Mouse (Mus musculus): Measurements from ENCODE around the gene Scfd2. TPM values are rescaled to one million over a fixed set of nuclear protein-coding genes. Genes with fewer than 3 reads are reported as not detected.

Gene Scfd2
- total and polyA plus RNA-seq, 2 experiments from 2014 or later, result 20.5 to 29.1 TPM

- ATAC-seq, result no peak
- Histone ChIP-seq H3K4me3 (ENCODE audit: low read depth, low read length) (no peak overlapping the region), H3K9me3 (ENCODE audit: low read length) (no peaks in the 10 kb centered on the region), H3K27ac (ENCODE audit: low read depth, low read length) (no peak overlapping the region), H3K36me3 (ENCODE audit: insufficient read depth) (no peaks in the 10 kb centered on the region), H3K4me2 (ENCODE audit: low read depth) (no peak overlapping the region), H3K4me1 (ENCODE audit: insufficient read depth) (no peaks in the 10 kb centered on the region), H3K9ac (no peak overlapping the region), H3K27me3 (ENCODE audit: insufficient read depth, low read length) (no peaks in the 10 kb centered on the region)
- TF ChIP-seq CTCF (IDR thresholded peaks at IDR 0.05; ENCODE audit: low read depth), result no peak
- 93% methylated on average over 7 of the region's 7 CpGs for WGBS
- no peak for DNase-seq
These were observed 297.8 kb downstream of the Scfd2 start for GRCm38 (mm10) chr5:74233808-74234207.

- no peak for TF ChIP-seq CTCF (IDR thresholded peaks at IDR 0.05; ENCODE audit: low read depth)
- no peaks in the 10 kb centered on the region; the same call in 1 of the 2 replicates for H3K4me1 ChIP-seq (ENCODE audit: insufficient read depth)
- H3K4me3 ChIP-seq (ENCODE audit: low read depth, low read length), result no peak overlapping the region
- no peaks in the 10 kb centered on the region for H3K9me3 ChIP-seq (ENCODE audit: low read length)
- no peak overlapping the region for H3K27ac ChIP-seq (ENCODE audit: low read depth, low read length)
- H3K36me3 ChIP-seq (ENCODE audit: insufficient read depth), result no peaks in the 10 kb centered on the region
- H3K4me2 ChIP-seq (ENCODE audit: low read depth), result no peak overlapping the region
- DNase-seq (no peak), ATAC-seq (peak; percentile 16; the same call in 1 of the 2 replicates)
- H3K9ac ChIP-seq, result no peak overlapping the region
- H3K27me3 ChIP-seq (ENCODE audit: insufficient read depth, low read length), result no peaks in the 10 kb centered on the region
- 43% methylated on average over 2 of the region's 2 CpGs for WGBS
These were observed 301.0 kb downstream of the Scfd2 start for GRCm38 (mm10) chr5:74230525-74230924.

- Histone ChIP-seq H3K9ac (no peak overlapping the region), H3K27me3 (ENCODE audit: insufficient read depth, low read length) (no peaks in the 10 kb centered on the region), H3K27ac (ENCODE audit: low read depth, low read length) (no peak overlapping the region), H3K36me3 (ENCODE audit: insufficient read depth) (no peaks in the 10 kb centered on the region), H3K4me1 (ENCODE audit: insufficient read depth) (no peaks in the 10 kb centered on the region; the same call in 1 of the 2 replicates), H3K4me3 (ENCODE audit: low read depth, low read length) (no peak overlapping the region), H3K9me3 (ENCODE audit: low read length) (no peaks in the 10 kb centered on the region), H3K4me2 (ENCODE audit: low read depth) (no peak overlapping the region)
- ATAC-seq (0 out of 2 replicates have a peak, but pooled peaks have one; percentile 18), DNase-seq (no peak)
- WGBS, result 64% methylated on average over 11 of the region's 11 CpGs
- TF ChIP-seq CTCF (IDR thresholded peaks at IDR 0.05; ENCODE audit: low read depth), result no peak
These were observed 301.7 kb downstream of the Scfd2 start for GRCm38 (mm10) chr5:74229775-74230413.

GRCm38 (mm10) chr5:74228938-74229337, 302.6 kb downstream of the Scfd2 start:
- Histone ChIP-seq H3K9ac (no peak overlapping the region), H3K36me3 (ENCODE audit: insufficient read depth) (no peaks in the 10 kb centered on the region), H3K4me3 (ENCODE audit: low read depth, low read length) (no peak overlapping the region), H3K4me2 (ENCODE audit: low read depth) (no peak overlapping the region), H3K9me3 (ENCODE audit: low read length) (no peaks in the 10 kb centered on the region), H3K27ac (ENCODE audit: low read depth, low read length) (no peak overlapping the region), H3K4me1 (ENCODE audit: insufficient read depth) (no peaks in the 10 kb centered on the region; the same call in 1 of the 2 replicates), H3K27me3 (ENCODE audit: insufficient read depth, low read length) (no peaks in the 10 kb centered on the region)
- WGBS, result 26% methylated on average over 1 of the region's 1 CpGs
- DNase-seq (peak; percentile 52), ATAC-seq (peak; percentile 60)
- TF ChIP-seq CTCF (IDR thresholded peaks at IDR 0.05; ENCODE audit: low read depth), result no peak

- no peak for DNase-seq
- TF ChIP-seq CTCF (IDR thresholded peaks at IDR 0.05; ENCODE audit: low read depth), result no peak
- Histone ChIP-seq H3K27ac (ENCODE audit: low read depth, low read length) (no peak overlapping the region), H3K4me2 (ENCODE audit: low read depth) (no peak overlapping the region), H3K27me3 (ENCODE audit: insufficient read depth, low read length) (no peaks in the 10 kb centered on the region), H3K4me3 (ENCODE audit: low read depth, low read length) (no peak overlapping the region), H3K9ac (no peak overlapping the region), H3K9me3 (ENCODE audit: low read length) (no peaks in the 10 kb centered on the region), H3K36me3 (ENCODE audit: insufficient read depth) (no peaks in the 10 kb centered on the region), H3K4me1 (ENCODE audit: insufficient read depth) (no peaks in the 10 kb centered on the region; the same call in 1 of the 2 replicates)
- no peak for ATAC-seq
- WGBS, result 85% methylated on average over 6 of the region's 6 CpGs
These were observed 304.2 kb downstream of the Scfd2 start for GRCm38 (mm10) chr5:74227352-74227751.

- no peaks in the 10 kb centered on the region for H3K36me3 ChIP-seq (ENCODE audit: insufficient read depth)
- no peaks in the 10 kb centered on the region for H3K27me3 ChIP-seq (ENCODE audit: insufficient read depth, low read length)
- no peak overlapping the region for H3K27ac ChIP-seq (ENCODE audit: low read depth, low read length)
- 94% methylated on average over 5 of the region's 5 CpGs for WGBS
- H3K9me3 ChIP-seq (ENCODE audit: low read length), result no peaks in the 10 kb centered on the region
- no peak for TF ChIP-seq CTCF (IDR thresholded peaks at IDR 0.05; ENCODE audit: low read depth)
- no peak for DNase-seq
- ATAC-seq, result no peak
- no peak overlapping the region for H3K4me2 ChIP-seq (ENCODE audit: low read depth)
- H3K9ac ChIP-seq, result no peak overlapping the region
- no peak overlapping the region for H3K4me3 ChIP-seq (ENCODE audit: low read depth, low read length)
- H3K4me1 ChIP-seq (ENCODE audit: insufficient read depth), result no peaks in the 10 kb centered on the region; the same call in 1 of the 2 replicates
These were observed 305.4 kb downstream of the Scfd2 start for GRCm38 (mm10) chr5:74226183-74226582.

GRCm38 (mm10) chr5:74224480-74224879, 307.1 kb downstream of the Scfd2 start:
- no peak overlapping the region for H3K4me3 ChIP-seq (ENCODE audit: low read depth, low read length)
- no peak overlapping the region for H3K27ac ChIP-seq (ENCODE audit: low read depth, low read length)
- H3K27me3 ChIP-seq (ENCODE audit: insufficient read depth, low read length), result no peaks in the 10 kb centered on the region
- no peak overlapping the region for H3K4me2 ChIP-seq (ENCODE audit: low read depth)
- DNase-seq, result no peak
- TF ChIP-seq CTCF (IDR thresholded peaks at IDR 0.05; ENCODE audit: low read depth), result no peak
- WGBS, result 87% methylated on average over 6 of the region's 6 CpGs
- H3K4me1 ChIP-seq (ENCODE audit: insufficient read depth), result no peaks in the 10 kb centered on the region; the same call in 1 of the 2 replicates
- no peak overlapping the region for H3K9ac ChIP-seq
- no peaks in the 10 kb centered on the region for H3K9me3 ChIP-seq (ENCODE audit: low read length)
- H3K36me3 ChIP-seq (ENCODE audit: insufficient read depth), result no peaks in the 10 kb centered on the region
- no peak for ATAC-seq

Measured in forebrain, postnatal 0 days (tissue).